Comparison of ENCODE assay signal across 9 mouse cellular contexts in the genomic region with DNA sequence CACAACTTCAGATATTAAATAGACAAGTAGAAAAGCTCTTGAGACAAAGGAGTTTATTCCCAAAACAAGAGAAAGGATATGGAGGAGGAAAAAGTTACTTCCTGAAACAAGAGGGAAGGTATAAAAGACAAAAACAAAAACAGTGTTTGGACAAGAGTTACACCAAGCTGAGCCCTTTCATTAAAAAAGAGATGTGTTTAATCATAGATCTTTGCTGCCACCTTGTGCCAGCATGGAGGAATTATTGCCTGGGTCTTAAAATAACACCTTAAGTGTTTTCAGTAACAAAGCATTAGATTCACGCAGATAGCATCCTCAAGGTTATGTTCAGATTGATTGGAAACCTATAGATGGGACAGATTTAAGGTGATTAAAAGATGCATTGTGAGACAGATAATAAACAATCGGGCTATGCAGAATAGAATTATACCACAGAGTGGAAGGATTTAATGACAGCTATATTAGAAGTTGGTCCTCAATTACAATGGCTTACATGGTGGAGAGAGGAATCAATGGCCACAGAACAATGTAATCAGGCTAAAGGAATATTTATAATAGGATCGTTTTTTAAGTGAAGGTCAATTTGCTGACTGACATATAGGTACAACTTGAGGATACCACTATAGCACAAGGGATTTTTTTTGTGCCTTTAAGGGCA.
A peak's percentile ranks its signal among the peaks of the same experiment; 100 is the strongest.
DNase-seq lines count a peak whose midpoint lies in the region; ATAC-seq and TF ChIP-seq lines count a peak whose summit lies in the region.
"Had no signal": no experiment of that assay in that cellular context is flagged by ENCODE, and none has a peak within 500 bp of the region (broad histone marks: within the 10 kb centered on the region; RNA-seq: fewer than 3 reads in every experiment).

No protein-coding gene starts in this region.

- no peak overlapping the region for H3K4me3 ChIP-seq in liver, postnatal 0 days (ENCODE audit: low read depth, low read length)
- no peak overlapping the region for H3K4me3 ChIP-seq in liver, embryonic 12.5 days
- H3K4me3 ChIP-seq in embryonic facial prominence, embryonic 10.5 days, result no peak overlapping the region
- H3K4me3 ChIP-seq: erythroblast, embryonic 14.5 days had no signal

- no peak overlapping the region for H3K27ac ChIP-seq in liver, postnatal 0 days (ENCODE audit: low read depth)
- H3K27ac ChIP-seq in liver, embryonic 12.5 days, result no peak overlapping the region
- H3K27ac ChIP-seq in embryonic facial prominence, embryonic 10.5 days (replicated peaks), result no peak overlapping the region

- H3K9me3 ChIP-seq in liver, postnatal 0 days (ENCODE audit: low read length), result no peaks in the 10 kb centered on the region
- H3K9me3 ChIP-seq in liver, embryonic 12.5 days (replicated peaks), result no peaks in the 10 kb centered on the region
- H3K9me3 ChIP-seq in embryonic facial prominence, embryonic 10.5 days, result no peaks in the 10 kb centered on the region

- H3K4me2 ChIP-seq in liver, postnatal 0 days (ENCODE audit: low read depth, low read length), result no peak overlapping the region
- no peak overlapping the region for H3K4me2 ChIP-seq in liver, embryonic 12.5 days

- no peaks in the 10 kb centered on the region for H3K27me3 ChIP-seq in liver, postnatal 0 days (ENCODE audit: insufficient read depth, low read length)
- H3K27me3 ChIP-seq in liver, embryonic 12.5 days (replicated peaks), result no peaks in the 10 kb centered on the region
- H3K27me3 ChIP-seq in embryonic facial prominence, embryonic 10.5 days (replicated peaks; ENCODE audit: low read depth, poor library complexity, severe bottlenecking), result no peaks in the 10 kb centered on the region

- DNase-seq in liver, postnatal 0 days, result no peak
- DNase-seq in adrenal gland, postnatal 36 days, result peak; percentile 20 to 34
- DNase-seq in embryonic facial prominence, embryonic 10.5 days (ENCODE audit: low spot score), result peak; percentile 34
- DNase-seq in kidney, postnatal 10 days, result peak; percentile 67
- DNase-seq in lung, postnatal 10 days, result peak; percentile 56
- peak; percentile 18 to 20 for DNase-seq in right cerebral cortex, postnatal 36 days (ENCODE audit: low spot score in 2 of 2)
- no peak for DNase-seq in thymus, postnatal 25 days

- TF ChIP-seq CTCF in liver, postnatal 0 days (IDR thresholded peaks at IDR 0.05; ENCODE audit: low read depth), result peak; percentile 70

- no peak overlapping the region for H3K9ac ChIP-seq in liver, postnatal 0 days (replicated peaks)
- H3K9ac ChIP-seq in liver, embryonic 12.5 days, result no peak overlapping the region

- TF ChIP-seq EP300 in liver, postnatal 0 days (IDR thresholded peaks at IDR 0.05; ENCODE audit: low read depth), result no peak

- ATAC-seq in liver, postnatal 0 days, result no peak
- no peak for ATAC-seq in liver, embryonic 12.5 days

- no peaks in the 10 kb centered on the region for H3K36me3 ChIP-seq in liver, postnatal 0 days (replicated peaks; ENCODE audit: insufficient read depth, low read length)
- no peaks in the 10 kb centered on the region for H3K36me3 ChIP-seq in liver, embryonic 12.5 days
- H3K36me3 ChIP-seq in embryonic facial prominence, embryonic 10.5 days (replicated peaks), result no peaks in the 10 kb centered on the region

- WGBS in liver, postnatal 0 days (ENCODE audit: insufficient replicate concordance), result 32% methylated on average over 3 of the region's 3 CpGs
- WGBS in liver, embryonic 12.5 days (ENCODE audit: insufficient replicate concordance), result 22% methylated on average over 3 of the region's 3 CpGs
- WGBS in embryonic facial prominence, embryonic 10.5 days, result 34% methylated on average over 3 of the region's 3 CpGs

- no peaks in the 10 kb centered on the region for H3K4me1 ChIP-seq in liver, postnatal 0 days (ENCODE audit: insufficient read depth)
- no peaks in the 10 kb centered on the region for H3K4me1 ChIP-seq in liver, embryonic 12.5 days
- H3K4me1 ChIP-seq in embryonic facial prominence, embryonic 10.5 days, result 0 out of 2 replicates have a peak, but pooled peaks cover 3% of the 10 kb centered on the region

Comparison
In these comparisons a context has a peak if more than half of its experiments do, and no peak if none do; other contexts are left out.
1. DNase-seq: peak in adrenal gland, postnatal 36 days (2 of 2), embryonic facial prominence, embryonic 10.5 days (single experiment), kidney, postnatal 10 days (single experiment), lung, postnatal 10 days (single experiment) and right cerebral cortex, postnatal 36 days (2 of 2); none in liver, postnatal 0 days (single experiment) and thymus, postnatal 25 days (single experiment).